Mouse (Mus musculus) bone marrow macrophage, adult 2 months (primary cell): Measurements from ENCODE around the gene Zfp281.

ENCODE experiments used
- CTCF ChIP-seq: IDR thresholded peaks from 2 replicates; pipeline ENCODE4 v1.5.1; 2012; ENCODE audit warnings: low read depth, mild to moderate bottlenecking, low read length, moderate library complexity
- POLR2A ChIP-seq: IDR thresholded peaks from 2 replicates; pipeline ENCODE4 v1.6.1; 2012; ENCODE audit warnings: mild to moderate bottlenecking, low read depth, low read length, borderline replicate concordance

GRCm38 (mm10) chr1:136670421-136670820, 45.7 kb downstream of the Zfp281 start:
- TF ChIP-seq POLR2A, result no peak
- no peak for TF ChIP-seq CTCF
